Mouse (Mus musculus) intestine, embryonic 14.5 days (tissue): Measurements from ENCODE around the gene Ttll8. TPM values are rescaled to one million over a fixed set of nuclear protein-coding genes. Genes with fewer than 3 reads are reported as not detected.

Experiments used
- ATAC-seq: fragments of 200-750 bp; cut with Nextera tagmentation; replicated peaks from 2 replicates; pipeline ENCODE4 v1.8.0; 2017; ENCODE audit warnings: low read depth, moderate number of reproducible peaks, moderate TSS enrichment, moderate library complexity; ENCODE audit not compliant: low FRiP score, low TSS enrichment
- DNase-seq: peaks from one replicate; pipeline ENCODE4 v3.0.0-alpha.2; 2018; ENCODE audit warnings: low spot score
- H3K27ac ChIP-seq: fragments of 300-500 bp; sonication (generic); 2 replicates; pipeline ENCODE4 v1.5.1; 2014; ENCODE audit warnings: low read depth, mild to moderate bottlenecking, control low read depth
- H3K27me3 ChIP-seq: fragments of 300-500 bp; sonication (generic); replicated peaks from 2 replicates; pipeline ENCODE4 v1.6.1; 2014; ENCODE audit warnings: low read length, control low read depth; ENCODE audit not compliant: control insufficient read depth, insufficient read depth
- H3K36me3 ChIP-seq: fragments of 300-500 bp; sonication (generic); 2 replicates; pipeline ENCODE4 v1.6.1; 2014; ENCODE audit warnings: low read length, control low read depth; ENCODE audit not compliant: control insufficient read depth, insufficient read depth
- H3K4me1 ChIP-seq: fragments of 300-500 bp; sonication (generic); replicated peaks from 2 replicates; pipeline ENCODE4 v1.6.1; 2014; ENCODE audit warnings: low read length, control low read depth, mixed read lengths; ENCODE audit not compliant: control insufficient read depth, insufficient read depth
- H3K4me2 ChIP-seq: fragments of 300-500 bp; sonication (generic); 2 replicates; pipeline ENCODE4 v1.6.1; 2014; ENCODE audit warnings: low read length
- H3K4me3 ChIP-seq: fragments of 300-500 bp; sonication (generic); 2 replicates; pipeline ENCODE4 v1.5.1; 2014; ENCODE audit warnings: low read depth, low read length, control low read depth, mixed read lengths
- H3K9ac ChIP-seq: fragments of 300-500 bp; sonication (generic); 2 replicates; pipeline ENCODE4 v1.6.1; 2014; ENCODE audit warnings: mild to moderate bottlenecking, low read length
- H3K9me3 ChIP-seq: fragments of 300-500 bp; sonication (generic); 2 replicates; pipeline ENCODE4 v1.6.1; 2016; ENCODE audit warnings: low read length, control low read depth; ENCODE audit not compliant: control insufficient read depth
- WGBS: fragments of 180-500 bp; shearing (Covaris S2); extraction: QIAGEN DNeasy Blood & Tissue Kit; methylation state at CpG from one replicate; pipeline ENCODE4 v1.1.7; 2014; 5-methylcytosine and 5-hydroxymethylcytosine counted together
- polyA plus RNA-seq: library from polyadenylated mRNA; unstranded; fragments of >200 nt; fragmentation: Nextera tagmentation; extraction: Ambion mirVana; gene quantifications from 2 replicates; pipeline ENCODE4 v1.2.1, GENCODE M21; 2014

Ttll8 gene
- polyA plus RNA-seq: not detected in 2 replicates

- no peaks in the 10 kb centered on the region for H3K36me3 ChIP-seq
- H3K27me3 ChIP-seq: peaks cover 25% of the 10 kb centered on the region
- H3K4me2 ChIP-seq: peak within 1 kb of the TSS; percentile 63
- no peak within 1 kb of the TSS for H3K27ac ChIP-seq
- no peaks in the 10 kb centered on the region; the same call in 1 of the 2 replicates for H3K4me1 ChIP-seq
- H3K4me3 ChIP-seq: peak within 1 kb of the TSS; percentile 33
- H3K9me3 ChIP-seq: no peaks in the 10 kb centered on the region
- ATAC-seq (peak; percentile 79), DNase-seq (peak; percentile 56)
- no peak within 1 kb of the TSS; the same call in 1 of the 2 replicates for H3K9ac ChIP-seq
- WGBS: 5% methylated on average over 53 of the region's 53 CpGs
Measured at GRCm38 (mm10) chr15:88954368-88955072, at the start of gene Ttll8. Ttll8 (minus strand) TSS chr15:88954418.

- 85% methylated on average over 3 of the region's 3 CpGs for WGBS
- no peak overlapping the region for H3K4me2 ChIP-seq
- H3K27ac ChIP-seq: no peak overlapping the region
- no peak overlapping the region for H3K4me3 ChIP-seq
- ATAC-seq: no peak
- no peaks in the 10 kb centered on the region for H3K36me3 ChIP-seq
- H3K9me3 ChIP-seq: no peaks in the 10 kb centered on the region
- no peaks in the 10 kb centered on the region for H3K4me1 ChIP-seq
- H3K27me3 ChIP-seq: no peaks in the 10 kb centered on the region
- no peak overlapping the region for H3K9ac ChIP-seq
- no peak for DNase-seq
Measured at GRCm38 (mm10) chr15:89001245-89001644, 47.0 kb upstream of the Ttll8 start.

DNA sequence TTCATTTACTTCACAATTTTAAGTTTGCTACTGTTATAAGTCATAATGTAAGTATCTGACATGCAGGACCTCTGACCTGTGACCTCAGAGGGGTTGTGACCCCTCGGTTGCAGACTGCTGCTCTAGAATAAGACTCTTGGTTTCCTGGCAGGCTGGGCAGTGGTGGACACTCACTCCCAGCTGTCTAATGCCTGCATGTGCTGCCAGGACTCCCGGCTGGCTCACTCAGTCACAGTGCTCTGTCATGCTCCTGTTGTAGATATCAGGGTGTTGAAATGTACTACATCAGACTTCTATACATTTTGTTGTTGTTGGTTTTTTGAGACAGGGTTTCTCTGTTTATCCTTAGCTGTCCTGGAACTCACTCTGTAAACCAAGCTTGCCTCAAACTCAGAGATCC, 46.1 kb upstream of the Ttll8 start:
- Histone ChIP-seq H3K9me3 (no peaks in the 10 kb centered on the region), H3K4me2 (no peak overlapping the region), H3K9ac (no peak overlapping the region), H3K4me1 (no peaks in the 10 kb centered on the region), H3K27me3 (no peaks in the 10 kb centered on the region), H3K4me3 (no peak overlapping the region), H3K27ac (no peak overlapping the region), H3K36me3 (no peaks in the 10 kb centered on the region)
- ATAC-seq (no peak), DNase-seq (no peak)
- 51% methylated on average over 2 of the region's 2 CpGs for WGBS

- Histone ChIP-seq H3K36me3 (no peaks in the 10 kb centered on the region), H3K9ac (no peak overlapping the region), H3K9me3 (no peaks in the 10 kb centered on the region), H3K27me3 (no peaks in the 10 kb centered on the region), H3K4me3 (no peak overlapping the region), H3K4me1 (no peaks in the 10 kb centered on the region), H3K4me2 (no peak overlapping the region), H3K27ac (no peak overlapping the region)
- WGBS: 65% methylated on average over 2 of the region's 2 CpGs
- DNase-seq (no peak), ATAC-seq (no peak)
Measured at GRCm38 (mm10) chr15:88999124-88999523, 44.9 kb upstream of the Ttll8 start.

- ATAC-seq (no peak), DNase-seq (no peak)
- H3K27ac ChIP-seq: no peak overlapping the region
- H3K4me1 ChIP-seq: no peaks in the 10 kb centered on the region
- H3K9ac ChIP-seq: no peak overlapping the region
- no peaks in the 10 kb centered on the region for H3K27me3 ChIP-seq
- no peak overlapping the region for H3K4me3 ChIP-seq
- no peak overlapping the region for H3K4me2 ChIP-seq
- no peaks in the 10 kb centered on the region for H3K36me3 ChIP-seq
- 69% methylated on average over 8 of the region's 8 CpGs for WGBS
- H3K9me3 ChIP-seq: no peaks in the 10 kb centered on the region
Measured at GRCm38 (mm10) chr15:88998636-88999035, 44.4 kb upstream of the Ttll8 start.

DNA sequence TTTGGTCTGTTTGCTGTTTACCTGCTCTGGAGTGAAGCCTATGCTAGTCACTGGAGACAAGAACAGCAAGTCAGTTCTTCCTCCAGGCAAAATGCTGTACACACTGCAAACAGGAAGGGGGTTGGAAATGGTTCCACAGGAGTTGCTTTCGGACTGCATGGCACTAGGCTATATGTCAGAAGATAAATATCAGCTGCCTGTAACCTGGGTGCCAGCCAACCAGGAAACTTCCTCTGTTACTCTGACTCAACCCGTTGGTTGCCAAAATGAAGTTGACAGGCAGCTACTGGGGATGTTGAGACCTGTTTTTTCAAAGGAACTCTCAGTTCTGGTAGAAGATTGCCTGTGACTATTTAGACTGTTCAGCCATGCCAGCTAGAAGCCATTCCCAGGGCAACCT, 35.0 kb upstream of the Ttll8 start:
- H3K9me3 ChIP-seq: no peaks in the 10 kb centered on the region
- no peak for ATAC-seq
- no peak overlapping the region for H3K9ac ChIP-seq
- DNase-seq: no peak
- H3K4me1 ChIP-seq: no peaks in the 10 kb centered on the region
- H3K36me3 ChIP-seq: no peaks in the 10 kb centered on the region
- WGBS: 59% methylated on average over 2 of the region's 2 CpGs
- no peaks in the 10 kb centered on the region for H3K27me3 ChIP-seq
- H3K4me2 ChIP-seq: no peak overlapping the region
- no peak overlapping the region for H3K4me3 ChIP-seq
- H3K27ac ChIP-seq: no peak overlapping the region

- DNase-seq (no peak), ATAC-seq (no peak)
- Histone ChIP-seq H3K9me3 (no peaks in the 10 kb centered on the region), H3K4me2 (no peak within 1 kb of the TSS), H3K27me3 (no peaks in the 10 kb centered on the region), H3K4me3 (no peak within 1 kb of the TSS), H3K36me3 (no peaks in the 10 kb centered on the region), H3K4me1 (no peaks in the 10 kb centered on the region), H3K9ac (no peak within 1 kb of the TSS), H3K27ac (no peak within 1 kb of the TSS)
- 91% methylated on average over 31 of the region's 31 CpGs for WGBS
Measured at GRCm38 (mm10) chr15:88982534-88983079, 28.4 kb upstream of the Ttll8 start, which contains the start of gene Mov10l1. Mov10l1 (plus strand) TSS chr15:88982909.

DNA sequence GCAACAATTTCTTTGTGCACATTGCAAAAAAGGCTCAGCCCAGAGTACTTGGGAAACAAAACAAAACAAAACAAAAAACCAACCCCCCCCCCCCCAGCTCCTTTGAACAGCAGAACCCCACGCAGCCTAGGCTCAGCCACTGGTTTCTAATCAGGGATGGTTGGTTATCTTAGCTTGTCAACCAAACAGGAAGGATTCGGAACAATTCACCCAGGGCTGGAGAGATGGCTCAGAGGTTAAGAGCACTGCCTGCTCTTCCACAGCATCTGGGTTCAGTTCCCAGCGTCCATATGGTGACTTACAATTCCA, 24.9 kb upstream of the Ttll8 start:
- Histone ChIP-seq H3K27me3 (no peaks in the 10 kb centered on the region), H3K36me3 (no peaks in the 10 kb centered on the region), H3K4me3 (no peak overlapping the region), H3K4me2 (no peak overlapping the region), H3K27ac (no peak overlapping the region), H3K4me1 (no peaks in the 10 kb centered on the region), H3K9me3 (no peaks in the 10 kb centered on the region), H3K9ac (no peak overlapping the region)
- DNase-seq (no peak), ATAC-seq (no peak)
- 73% methylated on average over 3 of the region's 3 CpGs for WGBS
